In the genomic region with DNA sequence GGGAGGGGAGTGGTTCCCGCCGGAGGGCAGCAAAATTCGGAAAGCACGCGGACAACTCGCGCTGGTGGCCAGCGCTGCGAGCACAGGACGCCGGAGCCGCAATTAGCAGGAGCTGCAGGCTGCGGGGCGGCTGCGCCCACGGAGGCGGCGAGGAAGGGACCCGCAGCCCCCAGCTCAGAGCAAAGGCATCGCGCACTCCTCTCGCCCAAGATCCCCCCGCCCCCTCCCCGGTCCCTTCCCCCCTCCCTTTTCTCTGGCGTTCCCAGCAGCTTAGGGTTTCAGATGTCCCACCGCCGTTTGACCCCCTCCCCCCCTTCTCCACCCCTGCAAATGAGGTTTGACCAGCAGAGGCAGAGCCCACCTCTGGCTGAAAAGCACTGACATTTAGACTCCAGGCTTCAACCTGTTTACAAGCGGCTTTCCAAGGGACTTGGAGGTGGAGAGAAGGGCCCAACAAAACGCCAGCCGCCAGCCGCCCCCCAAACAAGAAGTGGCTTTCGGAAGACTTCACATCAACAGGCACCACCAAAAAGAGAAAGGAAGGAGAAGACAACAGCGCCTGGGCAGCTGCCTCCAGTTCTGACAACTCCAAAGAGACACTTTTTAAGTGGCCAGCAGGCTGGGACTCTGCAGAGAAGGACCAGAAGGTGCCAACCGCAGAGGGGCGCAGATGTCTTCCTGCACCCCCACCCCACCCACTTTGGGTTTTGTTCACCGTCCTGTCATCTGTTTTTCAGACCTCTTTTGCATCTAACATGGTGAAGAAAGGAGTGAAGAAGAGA, we compare ENCODE assay signal across 7 mouse cellular contexts. TPM values are rescaled to one million over a fixed set of nuclear protein-coding genes. Genes with fewer than 3 reads are reported as not detected.
DNase-seq lines count a peak whose midpoint lies in the region; ATAC-seq lines count a peak whose summit lies in the region.

No protein-coding gene starts in this region.

- no peak overlapping the region; the same call in 1 of the 2 replicates for H3K27ac ChIP-seq in embryonic facial prominence, embryonic 11.5 days (replicated peaks; ENCODE audit: low read depth, low read length)
- H3K27ac ChIP-seq in hindbrain, embryonic 12.5 days, result no peak overlapping the region
- no peak overlapping the region for H3K27ac ChIP-seq in liver, embryonic 13.5 days

- H3K4me1 ChIP-seq in embryonic facial prominence, embryonic 11.5 days (ENCODE audit: control insufficient read depth, insufficient read depth, low read length), result no peaks in the 10 kb centered on the region
- peaks cover 22% of the 10 kb centered on the region for H3K4me1 ChIP-seq in hindbrain, embryonic 12.5 days
- 0 out of 2 replicates have a peak, but pooled peaks cover 8% of the 10 kb centered on the region for H3K4me1 ChIP-seq in liver, embryonic 13.5 days (replicated peaks)

- peak overlapping the region; percentile 45 for H3K4me3 ChIP-seq in embryonic facial prominence, embryonic 11.5 days (ENCODE audit: low read depth, low read length)
- H3K4me3 ChIP-seq in hindbrain, embryonic 12.5 days, result peak overlapping the region; percentile 51
- peak overlapping the region; percentile 43 for H3K4me3 ChIP-seq in liver, embryonic 13.5 days (replicated peaks)

- H3K9ac ChIP-seq in embryonic facial prominence, embryonic 11.5 days (replicated peaks; ENCODE audit: low read length), result peak overlapping the region; percentile 49
- peak overlapping the region; percentile 62 for H3K9ac ChIP-seq in hindbrain, embryonic 12.5 days
- no peak overlapping the region for H3K9ac ChIP-seq in liver, embryonic 13.5 days

- peak; percentile 66 for ATAC-seq in embryonic facial prominence, embryonic 11.5 days (replicated peaks; ENCODE audit: insufficient number of reproducible peaks, low FRiP score, low TSS enrichment, low read depth)
- peak; percentile 80 for ATAC-seq in hindbrain, embryonic 12.5 days (ENCODE audit: low FRiP score)
- ATAC-seq in liver, embryonic 13.5 days (ENCODE audit: low read depth), result no peak

- peak; percentile 8 for DNase-seq in ovary, postnatal 10 days (ENCODE audit: low spot score)
- no peak for DNase-seq in ovary, postnatal 14 days (ENCODE audit: low spot score)
- peak; percentile 67 for DNase-seq in embryonic facial prominence, embryonic 11.5 days (ENCODE audit: low spot score)
- DNase-seq in liver, embryonic 13.5 days, result no peak
- peak; percentile 64 for DNase-seq in retina, embryonic 14.5 days (ENCODE audit: low spot score)
- no peak for DNase-seq in thymus, postnatal 0 days (ENCODE audit: low spot score)

- H3K36me3 ChIP-seq in embryonic facial prominence, embryonic 11.5 days (replicated peaks; ENCODE audit: control insufficient read depth, insufficient read depth, low read depth, low read length), result no peaks in the 10 kb centered on the region
- no peaks in the 10 kb centered on the region for H3K36me3 ChIP-seq in hindbrain, embryonic 12.5 days
- H3K36me3 ChIP-seq in liver, embryonic 13.5 days, result no peaks in the 10 kb centered on the region

- no peaks in the 10 kb centered on the region for H3K27me3 ChIP-seq in embryonic facial prominence, embryonic 11.5 days (ENCODE audit: control insufficient read depth, insufficient read depth, low read length)
- H3K27me3 ChIP-seq in hindbrain, embryonic 12.5 days, result peaks cover 19% of the 10 kb centered on the region
- H3K27me3 ChIP-seq in liver, embryonic 13.5 days, result peaks cover 48% of the 10 kb centered on the region

- under 1% methylated on average over 32 of the region's 36 CpGs for WGBS in embryonic facial prominence, embryonic 11.5 days
- WGBS in hindbrain, embryonic 12.5 days, result under 1% methylated on average over 36 of the region's 36 CpGs
- WGBS in liver, embryonic 13.5 days (ENCODE audit: insufficient replicate concordance), result 2% methylated on average over 32 of the region's 36 CpGs

- no peaks in the 10 kb centered on the region for H3K9me3 ChIP-seq in embryonic facial prominence, embryonic 11.5 days (replicated peaks; ENCODE audit: control insufficient read depth, low read length)
- no peaks in the 10 kb centered on the region for H3K9me3 ChIP-seq in hindbrain, embryonic 12.5 days (replicated peaks)
- no peaks in the 10 kb centered on the region for H3K9me3 ChIP-seq in liver, embryonic 13.5 days (replicated peaks)

- peak overlapping the region; percentile 87 for H3K4me2 ChIP-seq in embryonic facial prominence, embryonic 11.5 days (ENCODE audit: low read depth, low read length)
- peak overlapping the region; percentile 95 for H3K4me2 ChIP-seq in hindbrain, embryonic 12.5 days (replicated peaks)
- H3K4me2 ChIP-seq in liver, embryonic 13.5 days, result peak overlapping the region; percentile 59

RNA-seq across cellular contexts. Expression of gene Fgf10, which starts 44.9 kb away (rescaled TPM):
- 9.8 and 10.6 TPM in 2 replicates for polyA plus RNA-seq in embryonic facial prominence, embryonic 11.5 days (2014; fragmentation: Nextera tagmentation; extraction: Ambion mirVana)
- polyA plus RNA-seq in hindbrain, embryonic 12.5 days (2016; fragmentation: Nextera tagmentation; extraction: Ambion mirVana), result 4.7 and 6.3 TPM in 2 replicates
- 0.21 and 0.41 TPM in 2 replicates for polyA plus RNA-seq in liver, embryonic 13.5 days (2015; fragmentation: Nextera tagmentation; extraction: Ambion mirVana)
- 0.62 and 0.90 TPM in 2 replicates for polyA plus RNA-seq in thymus, postnatal 0 days (2015; fragmentation: Nextera tagmentation; extraction: Ambion mirVana)

Comparison
In these comparisons a context has a peak if more than half of its experiments do, and no peak if none do; other contexts are left out.
1. DNase-seq: peak in ovary, postnatal 10 days (single experiment), embryonic facial prominence, embryonic 11.5 days (single experiment) and retina, embryonic 14.5 days (single experiment); none in ovary, postnatal 14 days (single experiment), liver, embryonic 13.5 days (single experiment) and thymus, postnatal 0 days (single experiment).
2. Peak in every context shown above with its lines, with median percentiles within 50 percentile points of each other: H3K4me2 ChIP-seq and H3K4me3 ChIP-seq.